Mouse (Mus musculus) MEL (cell line): Measurements from ENCODE around the gene Lrrc59.

Experiments
- CHD1 ChIP-seq: IDR thresholded peaks from 2 replicates; pipeline ENCODE4 v1.6.1; 2012; ENCODE audit warnings: low read depth, mild to moderate bottlenecking, inconsistent platforms, low read length, improper control_type of control experiment
- CTCF ChIP-seq, 3 experiments: IDR thresholded peaks in 2 of 3; conservative IDR thresholded peaks in 1 of 3; 2 replicates each; pipeline ENCODE4 v1.5.1; 2011 to 2012; ENCODE audit warnings: low read length in 3 of 3, low read depth in 2 of 3, mild to moderate bottlenecking in 2 of 3, improper control_type of control experiment in 1 of 3, inconsistent platforms in 1 of 3, mixed read lengths in 1 of 3, moderate library complexity in 1 of 3; ENCODE audit not compliant: control insufficient read depth in 1 of 3, insufficient read depth in 1 of 3, poor library complexity in 1 of 3, severe bottlenecking in 1 of 3
- GATA1 ChIP-seq: IDR thresholded peaks from 2 replicates; pipeline ENCODE4 v1.6.1; 2011; ENCODE audit warnings: low read depth, low read length, improper control_type of control experiment
- JUND ChIP-seq: IDR thresholded peaks from 2 replicates; pipeline ENCODE4 v1.6.1; 2011; ENCODE audit warnings: low read depth, mild to moderate bottlenecking, improper control_type of control experiment, low read length
- MAFK ChIP-seq: IDR thresholded peaks from 2 replicates; pipeline ENCODE4 v1.6.1; 2011; ENCODE audit warnings: low read depth, mild to moderate bottlenecking, low read length, improper control_type of control experiment, borderline replicate concordance
- MYB ChIP-seq: IDR thresholded peaks from 2 replicates; pipeline ENCODE4 v1.6.1; 2011; ENCODE audit warnings: mild to moderate bottlenecking, low read depth, low read length, improper control_type of control experiment
- NRF1 ChIP-seq: IDR thresholded peaks from 2 replicates; pipeline ENCODE4 v1.6.1; 2014; ENCODE audit warnings: low read depth, mild to moderate bottlenecking, inconsistent platforms, low read length, improper control_type of control experiment, moderate library complexity; ENCODE audit not compliant: poor library complexity, insufficient read depth, severe bottlenecking
- POLR2A ChIP-seq, 2 experiments: IDR thresholded peaks; 2 replicates each; pipeline ENCODE4 v1.6.1; 2011 to 2012; ENCODE audit warnings: low read length in 2 of 2, mild to moderate bottlenecking in 2 of 2, control low read depth in 1 of 2, improper control_type of control experiment in 1 of 2, low read depth in 1 of 2, moderate library complexity in 1 of 2; ENCODE audit not compliant: control insufficient read depth in 1 of 2, insufficient read depth in 1 of 2, poor library complexity in 1 of 2
- POLR2AphosphoS2 ChIP-seq: IDR thresholded peaks from 2 replicates; pipeline ENCODE4 v1.6.1; 2011; ENCODE audit warnings: low read length, improper control_type of control experiment
- SMC3 ChIP-seq: IDR thresholded peaks from 2 replicates; pipeline ENCODE4 v1.6.1; 2011; ENCODE audit warnings: low read depth, low read length, improper control_type of control experiment
- UBTF ChIP-seq: IDR thresholded peaks from 2 replicates; pipeline ENCODE4 v1.6.1; 2012; ENCODE audit warnings: low read depth, mild to moderate bottlenecking, inconsistent platforms, low read length, improper control_type of control experiment, moderate library complexity, borderline replicate concordance; ENCODE audit not compliant: insufficient read depth
- USF1 ChIP-seq: IDR thresholded peaks from 2 replicates; pipeline ENCODE4 v1.6.1; 2014; ENCODE audit warnings: low read depth, mild to moderate bottlenecking, inconsistent platforms, low read length, improper control_type of control experiment, moderate library complexity

DNA sequence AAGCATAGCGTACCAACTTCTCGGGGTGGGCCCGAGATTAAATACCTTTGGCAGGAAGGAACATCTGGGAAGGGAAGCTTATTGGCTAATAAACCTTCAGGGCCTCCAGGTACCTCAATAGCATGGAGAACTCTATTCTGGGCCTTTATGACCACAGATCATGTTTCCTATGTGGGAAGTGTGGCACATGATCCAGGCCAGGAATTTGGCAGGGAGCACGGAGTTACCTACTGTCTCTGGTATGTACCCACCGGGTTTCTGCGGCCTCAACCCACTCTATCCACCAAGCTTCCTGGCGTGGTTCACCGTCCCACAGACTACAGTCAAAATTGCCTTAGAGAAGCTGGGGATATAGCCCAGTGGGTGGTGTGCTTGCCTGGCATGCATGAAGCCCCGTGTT is 44.5 kb upstream of the Lrrc59 start:
- TF ChIP-seq CTCF (IDR thresholded peaks at IDR 0.05 in 2 of 3, conservative IDR thresholded peaks at IDR 0.05 in 1 of 3; ENCODE audit: control insufficient read depth in 1 of 3, insufficient read depth in 1 of 3, low read depth in 2 of 3, low read length in 3 of 3, poor library complexity in 1 of 3, severe bottlenecking in 1 of 3) (no peak), POLR2A (IDR thresholded peaks at IDR 0.05; ENCODE audit: control insufficient read depth in 1 of 2, insufficient read depth in 1 of 2, low read depth in 1 of 2, low read length in 2 of 2, poor library complexity in 1 of 2) (no peak), NRF1 (no peak), GATA1 (no peak), POLR2AphosphoS2 (no peak), MYB (no peak), MAFK (no peak), UBTF (no peak), SMC3 (no peak), JUND (no peak), CHD1 (no peak), USF1 (no peak)
